Mouse (Mus musculus) lung, postnatal 14 days (tissue): ENCODE data around the gene Dlst.

Experiments used
- DNase-seq: peaks from one replicate; pipeline ENCODE4 v3.0.0; 2021

Gene Dlst

GRCm38 (mm10) chr12:85110698-85111592, at the start of gene Dlst, which contains the start of gene Prox2:
Gene Dlst, plus strand, starts transcription at chr12:85110833.
Gene Prox2, minus strand, starts transcription at chr12:85110759.
- DNase-seq, result peak; percentile 90

- no peak for DNase-seq
Measured at GRCm38 (mm10) chr12:85071043-85071442, 39.6 kb upstream of the Dlst start.

GRCm38 (mm10) chr12:85077100-85077499, 33.5 kb upstream of the Dlst start:
- no peak for DNase-seq

- no peak for DNase-seq
Measured at GRCm38 (mm10) chr12:85084257-85084656, 26.4 kb upstream of the Dlst start.

GRCm38 (mm10) chr12:85084941-85085340, 25.7 kb upstream of the Dlst start:
- no peak for DNase-seq

GRCm38 (mm10) chr12:85087845-85088244, 22.8 kb upstream of the Dlst start:
- no peak for DNase-seq

- no peak for DNase-seq
Measured at GRCm38 (mm10) chr12:85091190-85091589, 19.4 kb upstream of the Dlst start.

- peak; percentile 84 for DNase-seq
Measured at GRCm38 (mm10) chr12:85092214-85092613, 18.4 kb upstream of the Dlst start.

- peak; percentile 55 for DNase-seq
Measured at GRCm38 (mm10) chr12:85094010-85094409, 16.6 kb upstream of the Dlst start.

GRCm38 (mm10) chr12:85094706-85095105, 15.9 kb upstream of the Dlst start:
- no peak for DNase-seq

- DNase-seq, result no peak
Measured at GRCm38 (mm10) chr12:85095146-85095545, 15.5 kb upstream of the Dlst start.

GRCm38 (mm10) chr12:85095859-85096258, 14.8 kb upstream of the Dlst start:
- DNase-seq, result no peak

- DNase-seq, result no peak
Measured at GRCm38 (mm10) chr12:85101001-85101400, 9.6 kb upstream of the Dlst start.

GRCm38 (mm10) chr12:85101521-85102106, 9.0 kb upstream of the Dlst start:
- no peak for DNase-seq

- DNase-seq, result no peak
Measured at GRCm38 (mm10) chr12:85103096-85103495, 7.5 kb upstream of the Dlst start.

GRCm38 (mm10) chr12:85104789-85105188, 5.8 kb upstream of the Dlst start:
- no peak for DNase-seq

GRCm38 (mm10) chr12:85106292-85106691, 4.3 kb upstream of the Dlst start:
- no peak for DNase-seq

GRCm38 (mm10) chr12:85108643-85109042, 2.0 kb upstream of the Dlst start:
- no peak for DNase-seq

- no peak for DNase-seq
Measured at GRCm38 (mm10) chr12:85109426-85109825, 1.2 kb upstream of the Dlst start.

- DNase-seq, result no peak
Measured at GRCm38 (mm10) chr12:85110011-85110697, 479 bp upstream of the Dlst start.

GRCm38 (mm10) chr12:85112550-85113251, 2.1 kb downstream of the Dlst start:
- no peak for DNase-seq

- DNase-seq, result no peak
Measured at GRCm38 (mm10) chr12:85113337-85113736, 2.7 kb downstream of the Dlst start.

- no peak for DNase-seq
Measured at GRCm38 (mm10) chr12:85113917-85114316, 3.3 kb downstream of the Dlst start.
